Mouse (Mus musculus): ENCODE results near the gene Ddx31.

DNA sequence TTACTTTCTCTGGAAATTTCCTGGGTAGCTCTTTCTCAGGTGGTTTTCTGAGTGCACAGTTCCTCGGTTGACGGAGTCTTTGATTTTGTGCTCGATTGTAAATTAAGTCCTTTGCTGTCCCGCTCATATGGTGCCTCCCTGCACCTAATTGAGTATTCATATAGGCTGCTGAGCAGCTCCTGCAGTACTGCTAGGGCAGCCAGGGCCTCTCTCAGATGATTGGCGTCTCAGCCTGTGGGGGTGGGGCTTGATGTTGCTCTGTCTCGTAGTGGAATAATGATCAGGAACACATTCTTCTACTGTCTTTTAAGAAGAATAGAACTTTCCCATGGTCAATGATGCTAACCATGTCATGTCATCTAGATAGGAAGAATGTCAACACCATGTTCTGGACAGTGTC is 105.2 kb downstream of the Ddx31 start:
- no peak for TF ChIP-seq CTCF (IDR thresholded peaks at IDR 0.05; ENCODE audit: extremely low read depth, insufficient read length, insufficient replicate concordance, low read depth, low read length)
- no peak for TF ChIP-seq POLR2A (IDR thresholded peaks at IDR 0.05; ENCODE audit: low read depth, low read length)
